ENCODE assay signal across 18 mouse cellular contexts in the genomic region with DNA sequence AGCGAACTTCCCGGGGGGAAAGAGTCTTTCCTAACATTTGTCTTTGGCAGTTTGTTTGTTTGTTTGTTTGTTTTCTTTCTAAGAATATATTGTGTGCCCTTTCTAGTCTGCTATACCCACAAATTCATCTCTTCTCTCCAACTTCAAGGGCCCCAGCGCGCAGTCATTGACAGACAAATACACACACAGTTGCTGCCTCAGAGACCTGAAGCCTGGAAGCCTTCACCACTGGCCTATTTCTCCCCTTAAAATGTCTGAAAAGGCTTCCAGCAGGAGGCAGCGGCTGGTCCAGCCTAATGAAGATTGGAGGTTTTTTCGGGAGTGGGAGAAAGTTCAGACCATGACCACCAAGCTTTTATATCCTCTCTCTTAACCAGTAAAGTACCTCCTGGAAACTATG.
DNase-seq lines count a peak whose midpoint lies in the region; ATAC-seq lines count a peak whose summit lies in the region.
"Had no signal": no experiment of that assay in that cellular context is flagged by ENCODE, and none has a peak within 500 bp of the region (broad histone marks: within the 10 kb centered on the region; RNA-seq: fewer than 3 reads in every experiment).

No protein-coding gene starts in this region.

- H3K4me2 ChIP-seq in heart, embryonic 16.5 days (ENCODE audit: low read depth, low read length): no peak overlapping the region
- no peak overlapping the region for H3K4me2 ChIP-seq in liver, embryonic 11.5 days
- no peak overlapping the region for H3K4me2 ChIP-seq in limb, embryonic 13.5 days (replicated peaks)
- H3K4me2 ChIP-seq: forebrain, embryonic 12.5 days; stomach, embryonic 15.5 days had no signal

- WGBS in heart, embryonic 16.5 days: 78% methylated on average over 6 of the region's 6 CpGs
- 62% methylated on average over 6 of the region's 6 CpGs for WGBS in liver, embryonic 11.5 days
- WGBS in limb, embryonic 13.5 days: 55% methylated on average over 6 of the region's 6 CpGs

- no peaks in the 10 kb centered on the region for H3K36me3 ChIP-seq in heart, embryonic 16.5 days (ENCODE audit: control insufficient read depth, insufficient read depth)
- H3K36me3 ChIP-seq in liver, embryonic 11.5 days (ENCODE audit: control insufficient read depth, insufficient read depth, low read length): no peaks in the 10 kb centered on the region
- H3K36me3 ChIP-seq in limb, embryonic 13.5 days: no peaks in the 10 kb centered on the region
- H3K36me3 ChIP-seq: forebrain, embryonic 12.5 days; midbrain, embryonic 12.5 days; stomach, embryonic 15.5 days had no signal

- H3K9me3 ChIP-seq in heart, embryonic 16.5 days (replicated peaks; ENCODE audit: control insufficient read depth, low read length): no peaks in the 10 kb centered on the region
- no peaks in the 10 kb centered on the region for H3K9me3 ChIP-seq in liver, embryonic 11.5 days (ENCODE audit: control insufficient read depth, low read length)
- H3K9me3 ChIP-seq in limb, embryonic 13.5 days: no peaks in the 10 kb centered on the region
- H3K9me3 ChIP-seq: forebrain, embryonic 12.5 days; midbrain, embryonic 12.5 days; stomach, embryonic 15.5 days had no signal

- no peak overlapping the region for H3K4me3 ChIP-seq in heart, embryonic 16.5 days (ENCODE audit: low read length)
- no peak overlapping the region for H3K4me3 ChIP-seq in liver, embryonic 11.5 days (ENCODE audit: low read depth, low read length)
- H3K4me3 ChIP-seq in limb, embryonic 13.5 days: no peak overlapping the region
- H3K4me3 ChIP-seq: forebrain, embryonic 12.5 days; heart, adult 2 months; midbrain, embryonic 12.5 days; myocyte; stomach, embryonic 15.5 days had no signal

- no peak for ATAC-seq in heart, embryonic 16.5 days (replicated peaks; ENCODE audit: extremely low read depth, insufficient read depth, low FRiP score)
- ATAC-seq in liver, embryonic 11.5 days (replicated peaks; ENCODE audit: low FRiP score): no peak
- ATAC-seq in limb, embryonic 13.5 days (ENCODE audit: low FRiP score, low read depth): no peak; the same call in 1 of the 2 replicates
- ATAC-seq in frontal cortex, adult (ENCODE audit: low TSS enrichment): no peak

- H3K9ac ChIP-seq in heart, embryonic 16.5 days (ENCODE audit: low read length): no peak overlapping the region
- H3K9ac ChIP-seq in liver, embryonic 11.5 days (ENCODE audit: low read depth, low read length): no peak overlapping the region
- H3K9ac ChIP-seq in limb, embryonic 13.5 days: no peak overlapping the region
- H3K9ac ChIP-seq: forebrain, embryonic 12.5 days; midbrain, embryonic 12.5 days; stomach, embryonic 15.5 days had no signal

- H3K4me1 ChIP-seq in heart, embryonic 16.5 days (ENCODE audit: control insufficient read depth, insufficient read depth, low read length): peaks cover 12% of the 10 kb centered on the region
- peaks cover 22% of the 10 kb centered on the region for H3K4me1 ChIP-seq in liver, embryonic 11.5 days (replicated peaks; ENCODE audit: control insufficient read depth, insufficient read depth, low read length)
- peaks cover 61% of the 10 kb centered on the region for H3K4me1 ChIP-seq in limb, embryonic 13.5 days

- no peak for DNase-seq in heart, adult 9 months (ENCODE audit: low spot score in 2 of 2)
- no peak for DNase-seq in liver, embryonic 11.5 days (ENCODE audit: low spot score)
- DNase-seq in liver: no peak
- no peak for DNase-seq in adrenal gland, postnatal 4 days (ENCODE audit: low spot score in 2 of 2)
- DNase-seq: B cell, adult 2 months; cerebellum, adult 2 months; gastrocnemius, postnatal 14 days; heart, adult 2 months; heart, postnatal 36 days; kidney, adult 18-20 months; thymus, adult 2 months had no signal

- H3K27ac ChIP-seq in heart, embryonic 16.5 days (ENCODE audit: low read length): peak overlapping the region; percentile 19; the same call in 1 of the 2 replicates
- 0 out of 2 replicates have a peak overlapping the region, but pooled peaks have one; percentile 29 for H3K27ac ChIP-seq in liver, embryonic 11.5 days (ENCODE audit: low read depth, low read length)
- peak overlapping the region; percentile 45; the same call in 1 of the 2 replicates for H3K27ac ChIP-seq in limb, embryonic 13.5 days
- H3K27ac ChIP-seq: heart, adult 2 months; midbrain, embryonic 12.5 days; stomach, embryonic 15.5 days had no signal

- no peaks in the 10 kb centered on the region for H3K27me3 ChIP-seq in heart, embryonic 16.5 days (ENCODE audit: control insufficient read depth, insufficient read depth, low read length)
- H3K27me3 ChIP-seq in liver, embryonic 11.5 days (replicated peaks; ENCODE audit: control insufficient read depth, insufficient read depth, low read length): no peaks in the 10 kb centered on the region
- H3K27me3 ChIP-seq in limb, embryonic 13.5 days: peaks cover 16% of the 10 kb centered on the region
- H3K27me3 ChIP-seq: forebrain, embryonic 12.5 days; midbrain, embryonic 12.5 days; stomach, embryonic 15.5 days had no signal
